Mouse (Mus musculus): ENCODE measurements around the gene Socs2.

Gene Socs2

DNA sequence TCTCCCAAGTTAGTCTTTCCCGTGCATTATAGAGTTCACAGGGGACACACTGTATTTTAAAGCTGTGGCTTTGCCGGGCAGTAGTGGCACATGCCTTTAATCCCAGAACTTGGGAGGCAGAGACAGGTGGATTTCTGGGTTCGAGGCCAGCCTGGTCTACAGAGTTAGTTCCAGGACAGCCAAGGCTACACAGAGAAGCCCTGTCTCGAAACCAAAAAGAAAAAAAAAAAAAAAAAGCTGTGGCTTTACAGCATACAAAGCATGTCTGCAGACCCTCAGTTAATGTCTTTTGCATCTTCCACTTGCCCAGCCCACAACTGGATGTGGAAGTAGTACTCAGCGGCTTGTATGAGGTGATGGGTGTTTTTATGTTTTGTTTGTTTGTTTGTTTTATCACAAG is 79.4 kb downstream of the Socs2 start:
- no peak for DNase-seq

DNA sequence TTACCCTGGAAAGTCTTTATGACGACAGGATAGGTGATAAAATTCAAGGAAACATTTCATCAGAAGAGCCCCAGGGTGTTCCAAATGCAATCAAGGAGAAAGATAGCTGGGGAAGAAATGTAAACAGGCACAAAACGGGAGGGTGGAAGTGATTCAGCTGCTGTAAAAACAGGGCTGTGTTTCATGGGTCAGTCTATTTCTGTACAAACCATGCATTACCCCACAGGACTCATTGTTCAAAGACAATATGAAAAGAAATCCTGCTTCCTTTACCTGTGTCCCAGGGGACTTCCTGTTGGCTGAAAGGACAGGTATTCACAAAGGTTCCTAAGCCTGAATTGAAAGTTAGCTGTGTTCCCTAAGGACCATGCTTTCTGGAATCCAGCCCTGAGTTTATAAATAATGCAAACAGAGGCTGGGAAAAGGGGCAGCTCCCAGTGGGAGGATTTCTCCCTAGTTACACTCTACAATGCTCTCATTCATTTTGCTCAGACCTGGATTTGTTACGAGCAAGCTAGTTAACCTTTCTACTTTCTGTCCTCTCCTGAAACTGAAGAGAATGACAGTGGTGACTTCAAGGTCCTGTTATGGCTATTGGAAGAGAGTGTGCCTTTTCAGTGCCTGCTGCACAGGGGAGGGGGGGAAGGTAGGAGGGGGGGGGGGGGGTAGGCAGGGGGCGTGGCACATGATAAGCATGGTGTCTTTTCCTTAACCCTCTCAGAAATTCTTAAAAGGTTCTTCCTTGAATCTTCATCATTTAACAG is 80.0 kb downstream of the Socs2 start:
- DNase-seq = no peak

Data from cerebellum, postnatal 36 days (tissue).